Mouse (Mus musculus) layer of hippocampus, adult 11-12 months (tissue): ENCODE data around the gene Esrrg.

Experiments used
- DNase-seq: peaks from one replicate; pipeline ENCODE4 v3.0.0; 2022; ENCODE audit warnings: low spot score

The Esrrg gene

GRCm38 (mm10) chr1:187707176-187707575 lies 98.6 kb downstream of the Esrrg start:
- no peak for DNase-seq

- DNase-seq = no peak
These were observed 101.9 kb downstream of the Esrrg start for GRCm38 (mm10) chr1:187710434-187710948.

GRCm38 (mm10) chr1:187721035-187721434 lies 112.4 kb downstream of the Esrrg start:
- no peak for DNase-seq

GRCm38 (mm10) chr1:187722016-187722415 lies 113.4 kb downstream of the Esrrg start:
- no peak for DNase-seq

GRCm38 (mm10) chr1:187724651-187725050 lies 116.1 kb downstream of the Esrrg start:
- DNase-seq = peak; percentile 8

GRCm38 (mm10) chr1:187725351-187725750 lies 116.8 kb downstream of the Esrrg start:
- DNase-seq = no peak

- no peak for DNase-seq
These were observed 122.6 kb downstream of the Esrrg start for GRCm38 (mm10) chr1:187731171-187731570.

- no peak for DNase-seq
These were observed 127.9 kb downstream of the Esrrg start for GRCm38 (mm10) chr1:187736507-187736906.

- DNase-seq = no peak
These were observed 128.7 kb downstream of the Esrrg start for GRCm38 (mm10) chr1:187737296-187737695.

GRCm38 (mm10) chr1:187740531-187740930 lies 131.9 kb downstream of the Esrrg start:
- no peak for DNase-seq

GRCm38 (mm10) chr1:187741306-187741705 lies 132.7 kb downstream of the Esrrg start:
- DNase-seq = no peak

- DNase-seq = no peak
These were observed 133.5 kb downstream of the Esrrg start for GRCm38 (mm10) chr1:187742071-187742470.

- no peak for DNase-seq
These were observed 140.7 kb downstream of the Esrrg start for GRCm38 (mm10) chr1:187749294-187749693.

GRCm38 (mm10) chr1:187749931-187750330 lies 141.3 kb downstream of the Esrrg start:
- no peak for DNase-seq

- DNase-seq = no peak
These were observed 146.9 kb downstream of the Esrrg start for GRCm38 (mm10) chr1:187755528-187755927.

GRCm38 (mm10) chr1:187757981-187758380 lies 149.4 kb downstream of the Esrrg start:
- DNase-seq = no peak

- DNase-seq = no peak
These were observed 150.0 kb downstream of the Esrrg start for GRCm38 (mm10) chr1:187758546-187758945.

GRCm38 (mm10) chr1:187759536-187759935 lies 150.9 kb downstream of the Esrrg start:
- DNase-seq = no peak

- no peak for DNase-seq
These were observed 154.3 kb downstream of the Esrrg start for GRCm38 (mm10) chr1:187762641-187763450.

GRCm38 (mm10) chr1:187763451-187763755 lies 154.8 kb downstream of the Esrrg start:
- DNase-seq = no peak

GRCm38 (mm10) chr1:187763821-187764220 lies 155.2 kb downstream of the Esrrg start:
- DNase-seq = no peak

- DNase-seq = no peak
These were observed 157.0 kb downstream of the Esrrg start for GRCm38 (mm10) chr1:187765577-187765976.

- no peak for DNase-seq
These were observed 158.8 kb downstream of the Esrrg start for GRCm38 (mm10) chr1:187767355-187767754.

GRCm38 (mm10) chr1:187770234-187770633 lies 161.6 kb downstream of the Esrrg start:
- DNase-seq = no peak
